16 mouse cellular contexts compared by ENCODE assay signal in the genomic region with DNA sequence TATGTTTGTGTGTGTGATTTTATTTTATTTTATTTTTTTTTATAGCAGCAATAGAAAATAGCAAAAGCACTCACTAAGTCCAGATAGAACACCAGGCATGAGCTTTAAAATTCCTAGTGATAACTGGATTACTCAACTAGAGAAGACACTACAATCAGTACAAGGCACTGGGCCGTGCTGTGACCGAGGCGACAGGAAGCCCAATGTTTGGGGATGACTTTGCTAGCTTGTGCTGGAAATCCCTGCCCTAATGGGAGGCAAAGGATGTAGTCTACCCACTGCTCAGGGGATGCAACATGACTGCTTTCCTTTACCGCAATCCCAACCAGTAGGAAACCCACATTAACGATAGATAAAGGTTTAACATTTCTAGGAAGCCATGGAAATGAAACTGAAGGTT.
"Had no signal": no experiment of that assay in that cellular context is flagged by ENCODE, and none has a peak within 500 bp of the region (broad histone marks: within the 10 kb centered on the region; RNA-seq: fewer than 3 reads in every experiment).

No protein-coding gene starts in this region.

- H3K27ac ChIP-seq: lung, embryonic 15.5 days; macrophage; midbrain, embryonic 13.5 days; midbrain, embryonic 15.5 days; neural tube, embryonic 12.5 days; stomach, embryonic 15.5 days; stomach, postnatal 0 days had no signal

- H3K4me1 ChIP-seq: neural tube, embryonic 12.5 days had no signal

- H3K27me3 ChIP-seq: lung, embryonic 15.5 days; megakaryocyte, embryonic 14.5 days; midbrain, embryonic 13.5 days; midbrain, embryonic 15.5 days; neural tube, embryonic 12.5 days; stomach, embryonic 15.5 days had no signal

- H3K4me3 ChIP-seq: lung, embryonic 15.5 days; megakaryocyte, embryonic 14.5 days; midbrain, embryonic 13.5 days; midbrain, embryonic 15.5 days; neural tube, embryonic 12.5 days; stomach, embryonic 15.5 days had no signal

- DNase-seq: lung, adult 2 months; lung, postnatal 14 days; lung, postnatal 36 days; right cerebral cortex, postnatal 14 days; thymus, adult 2 months; thymus, postnatal 25 days; thymus, postnatal 4 days had no signal

- ATAC-seq: lung, postnatal 0 days; midbrain, embryonic 13.5 days; midbrain, embryonic 15.5 days had no signal

- H3K36me3 ChIP-seq: lung, embryonic 15.5 days; midbrain, embryonic 13.5 days; midbrain, embryonic 15.5 days; neural tube, embryonic 12.5 days; stomach, embryonic 15.5 days had no signal

- H3K9ac ChIP-seq: lung, embryonic 15.5 days; midbrain, embryonic 13.5 days; midbrain, embryonic 15.5 days; neural tube, embryonic 12.5 days; stomach, embryonic 15.5 days had no signal
